Mouse (Mus musculus) erythroid progenitor cell, adult 5-6 weeks (primary cell): ENCODE results near the gene Ybey. TPM values are rescaled to one million over a fixed set of nuclear protein-coding genes. Genes with fewer than 3 reads are reported as not detected.
A peak's percentile ranks its signal among the peaks of the same experiment; 100 is the strongest.

Source experiments
- ATAC-seq: replicated peaks from 2 replicates; pipeline ENCODE4 v1.8.0; 2016; ENCODE audit warnings: moderate number of reproducible peaks, mild to moderate bottlenecking, moderate TSS enrichment, inconsistent platforms; ENCODE audit not compliant: poor library complexity, low FRiP score, severe bottlenecking
- total RNA-seq, 2 experiments: library from RNA; stranded (forward) in 1 of 2; stranded (reverse) in 1 of 2; fragments of 150-400 nt in 1 of 2; fragments of 186-747, 209-891 nt in 1 of 2; gene quantifications; 2 replicates each; pipeline versions ENCODE4 v1.2.3 to v1.2.4; 2015 to 2017; ENCODE audit warnings: low replicate concordance in 2 of 2

Ybey gene
- total RNA-seq, 2 experiments from 2014 or later: 0.98 TPM; not detected in 1

DNA sequence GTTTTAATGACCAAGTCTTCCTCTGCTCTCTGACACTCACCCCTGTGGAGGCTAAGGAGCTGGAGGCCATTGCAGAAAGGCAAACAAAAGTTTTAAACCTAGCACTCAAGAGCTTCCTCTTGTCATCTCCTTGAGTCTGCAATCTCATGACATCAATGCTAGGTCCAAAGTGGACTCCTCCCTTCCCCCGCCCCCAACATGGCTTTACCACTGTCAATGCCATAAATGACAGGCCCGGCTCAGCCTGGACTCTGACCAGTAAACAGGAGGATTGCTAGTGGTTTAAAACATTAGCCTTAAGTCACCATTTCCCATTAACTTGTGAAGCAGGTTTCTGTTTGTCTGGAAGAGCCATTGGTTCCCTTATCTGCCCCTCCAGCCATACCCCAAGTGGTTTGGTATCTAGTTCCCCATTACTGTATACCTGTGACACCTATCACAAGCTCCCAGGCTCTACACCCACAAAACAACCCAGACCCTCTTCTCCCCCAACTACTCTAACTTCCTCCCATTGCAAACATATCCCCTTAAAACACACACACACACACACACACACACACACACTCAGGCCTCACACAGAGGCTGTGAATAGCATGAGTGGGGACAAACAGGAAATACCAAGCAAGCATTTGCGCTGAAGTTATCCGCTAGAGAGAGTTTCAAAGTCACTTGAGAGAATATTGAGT, 22.8 kb downstream of the Ybey start:
- no peak for ATAC-seq

DNA sequence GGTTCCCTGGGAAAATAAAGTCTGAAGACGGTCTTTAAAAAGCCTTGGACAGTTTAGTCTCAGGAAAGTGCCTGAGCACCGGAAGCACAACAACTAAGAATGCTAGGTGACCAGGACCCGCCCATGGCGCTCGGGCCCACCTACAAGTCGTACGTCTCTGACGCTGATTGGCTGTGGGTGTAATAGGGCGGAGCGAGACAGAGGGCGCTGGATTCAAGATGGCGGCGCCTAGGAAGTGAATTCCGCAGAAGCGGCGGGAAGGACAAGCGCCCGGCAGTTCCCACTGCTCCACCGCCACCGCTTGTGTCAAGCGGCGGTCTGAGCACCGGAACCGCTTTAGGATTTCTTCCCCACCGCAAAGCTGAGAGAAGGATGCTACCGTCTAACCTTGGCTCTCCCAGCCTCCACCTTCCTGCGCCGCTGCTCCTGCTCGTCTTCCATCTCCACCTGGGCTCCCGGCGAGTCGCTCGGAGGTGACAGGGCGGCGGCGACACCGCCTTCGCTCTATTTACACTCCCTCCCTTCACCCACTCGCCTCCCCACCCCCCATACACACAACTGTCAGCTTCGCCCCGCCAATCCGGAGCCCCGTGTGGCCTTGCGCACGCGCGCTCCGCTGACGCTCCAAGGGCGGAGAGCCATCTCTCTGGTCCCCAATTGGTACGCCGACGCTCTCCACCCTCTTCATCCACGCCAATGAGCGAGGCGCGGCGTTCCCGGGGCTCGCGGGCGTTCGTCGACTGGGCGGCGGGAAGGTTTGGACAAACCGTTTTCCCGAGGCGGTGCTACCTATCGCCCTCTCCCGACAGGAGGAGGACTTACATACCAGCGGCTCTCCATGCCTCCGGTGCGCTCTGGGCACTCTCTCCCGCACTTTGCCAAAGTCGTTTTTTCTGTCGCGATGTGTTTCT, 26.5 kb downstream of the Ybey start, which contains the start of gene Pcnt:
Pcnt (minus strand) TSS at position 609 of the 911 bp plus-strand sequence.
- peak; percentile 92 for ATAC-seq

DNA sequence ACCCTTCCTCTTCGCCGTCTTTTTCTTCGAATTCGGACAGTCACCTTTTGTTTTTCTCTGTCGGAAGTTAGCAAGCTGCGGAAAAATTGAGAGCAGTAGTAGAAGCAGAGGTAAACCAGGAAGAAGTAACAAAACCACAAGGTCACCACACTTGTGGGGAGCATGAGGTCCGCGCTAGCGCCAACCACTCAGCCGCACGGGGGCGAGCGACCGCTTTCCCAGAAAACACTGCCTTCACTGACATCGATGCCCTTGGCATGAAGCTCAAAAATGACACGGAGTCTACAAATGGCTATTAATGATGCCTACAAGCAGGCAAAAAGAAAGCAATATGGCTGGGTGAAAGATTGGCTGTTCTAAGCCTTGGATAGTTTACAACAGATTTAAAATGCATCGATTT, 28.6 kb downstream of the Ybey start, which contains the start of gene AC141477.1:
AC141477.1 (minus strand) TSS at position 164 of the 400 bp plus-strand sequence.
- no peak for ATAC-seq

DNA sequence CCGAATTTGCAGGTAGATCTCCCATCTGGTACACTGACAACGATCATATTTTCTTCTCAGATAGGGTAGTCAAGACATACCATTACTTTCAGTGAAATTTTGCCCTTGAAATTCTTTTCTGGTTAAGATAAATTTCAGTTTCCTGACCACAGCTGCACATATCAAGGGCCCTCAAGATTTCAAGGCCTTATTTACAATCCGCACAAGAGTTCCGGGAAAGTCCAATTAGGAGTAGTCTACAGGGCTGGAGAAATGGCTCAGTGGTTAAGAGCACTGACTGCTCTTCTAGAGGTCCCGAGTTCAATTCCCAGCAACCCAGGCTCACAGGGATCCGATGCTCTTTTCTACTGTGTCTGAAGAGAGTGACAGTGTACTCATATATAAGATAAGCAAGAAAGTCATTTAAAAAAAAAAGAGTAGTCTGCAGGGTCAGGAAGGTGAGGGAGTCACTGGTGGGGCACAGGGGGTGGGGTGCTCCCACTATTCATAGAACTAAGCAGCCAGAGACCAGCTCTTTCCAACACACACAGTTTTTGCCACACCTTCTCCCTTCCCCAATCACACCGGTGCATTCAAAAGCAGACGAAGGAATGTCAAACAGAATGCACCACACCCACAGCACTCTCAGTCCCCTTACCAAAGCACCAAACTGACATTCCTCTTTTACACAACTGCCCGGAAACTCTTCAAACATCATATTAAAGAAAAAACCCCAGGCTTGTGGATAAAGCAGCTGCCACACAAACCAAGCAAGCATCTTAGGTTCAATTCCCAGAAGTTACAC, 29.6 kb downstream of the Ybey start:
- ATAC-seq: no peak

DNA sequence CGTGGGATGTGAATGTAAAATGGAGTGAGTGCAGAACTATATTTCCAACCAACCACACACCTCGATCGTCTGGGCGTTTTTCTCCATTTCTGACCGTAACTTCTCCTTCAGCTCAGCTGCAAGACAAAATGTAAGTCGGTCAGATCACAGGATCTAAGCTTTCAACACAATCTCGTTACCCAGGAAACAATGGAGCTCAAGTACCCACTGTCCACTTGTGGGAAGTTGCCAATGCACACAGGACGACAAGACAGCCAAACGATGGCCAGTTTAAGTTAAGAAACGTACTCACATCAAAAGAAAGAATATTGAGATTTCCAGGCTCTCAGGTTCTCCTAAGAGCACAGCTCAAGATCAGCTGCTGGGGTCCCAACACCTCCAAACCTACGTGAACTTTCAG, 35.0 kb downstream of the Ybey start:
- no peak for ATAC-seq

DNA sequence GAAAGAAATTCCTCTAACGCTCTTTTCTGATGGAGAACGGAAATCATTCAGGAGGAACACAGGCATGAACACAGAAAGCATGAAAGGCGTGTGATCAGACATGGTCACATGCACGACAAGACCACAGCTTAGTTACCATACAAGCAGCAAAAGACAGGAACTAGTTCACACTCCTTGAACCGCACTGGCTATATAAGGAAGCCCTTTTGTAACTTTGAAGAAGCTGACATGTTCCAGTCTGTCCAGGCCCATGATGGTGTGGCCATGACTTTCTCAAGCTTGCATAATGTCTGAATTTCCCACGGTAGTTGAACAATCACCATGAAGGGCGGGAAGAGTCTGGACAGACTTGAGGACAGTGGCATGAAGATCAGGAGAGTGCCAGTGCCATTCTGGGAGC, 43.2 kb downstream of the Ybey start:
- ATAC-seq: no peak

DNA sequence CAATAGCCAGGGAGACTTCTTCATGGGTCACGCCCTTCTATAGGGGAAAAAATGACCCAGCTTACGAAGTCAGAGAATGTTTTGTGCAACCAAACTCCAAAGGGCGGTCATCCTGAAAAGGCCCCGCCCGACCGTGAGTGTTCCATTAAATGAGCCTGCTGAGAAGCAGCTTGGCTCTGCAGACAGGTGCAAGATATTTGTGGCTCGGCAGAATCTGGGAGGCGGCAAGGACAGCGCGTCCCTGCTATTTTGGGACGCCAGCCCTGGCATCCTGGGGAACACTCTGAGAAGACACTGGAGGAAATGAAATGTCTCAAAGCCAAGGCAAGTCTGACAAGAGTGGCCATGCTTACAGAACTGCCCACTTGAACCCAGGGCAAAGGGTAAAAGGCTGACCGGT, 52.1 kb downstream of the Ybey start:
- no peak for ATAC-seq

Other genes starting within 250 kb of the Ybey start
- gene Prmt2, start 231.2 kb downstream of the Ybey start, total RNA-seq (2015; ENCODE audit: low replicate concordance): 2.2 TPM in 1 of 2 replicates, not detected in the other
- 0.77 TPM in 1 of 2 replicates, not detected in the other for gene Prmt2, start 231.2 kb downstream of the Ybey start, total RNA-seq (2017; ENCODE audit: low replicate concordance)
- gene S100b, start 215.3 kb downstream of the Ybey start, total RNA-seq (2015; ENCODE audit: low replicate concordance): not detected in 2 replicates
- gene S100b, start 215.3 kb downstream of the Ybey start, total RNA-seq (2017; ENCODE audit: low replicate concordance): not detected in 2 replicates
- 0.36 and 0.42 TPM in 2 replicates for gene Dip2a, start 123.8 kb downstream of the Ybey start, total RNA-seq (2015; ENCODE audit: low replicate concordance)
- gene Dip2a, start 123.8 kb downstream of the Ybey start, total RNA-seq (2017; ENCODE audit: low replicate concordance): 0.76 and 2.1 TPM in 2 replicates
- not detected in 2 replicates for gene AC141477.1, start 28.7 kb downstream of the Ybey start, total RNA-seq (2015; ENCODE audit: low replicate concordance)
- gene AC141477.1, start 28.7 kb downstream of the Ybey start, total RNA-seq (2017; ENCODE audit: low replicate concordance): 11.7 TPM in 1 of 2 replicates, not detected in the other
- gene Pcnt, start 26.3 kb downstream of the Ybey start, total RNA-seq (2015; ENCODE audit: low replicate concordance): 61.6 and 82.9 TPM in 2 replicates
- 99.8 and 127 TPM in 2 replicates for gene Pcnt, start 26.3 kb downstream of the Ybey start, total RNA-seq (2017; ENCODE audit: low replicate concordance)
- not detected in 2 replicates for gene 2610028H24Rik, start 20.0 kb downstream of the Ybey start, total RNA-seq (2015; ENCODE audit: low replicate concordance)
- not detected in 2 replicates for gene 2610028H24Rik, start 20.0 kb downstream of the Ybey start, total RNA-seq (2017; ENCODE audit: low replicate concordance)
- 44.0 and 63.8 TPM in 2 replicates for gene Mcm3ap, start 187 bp downstream of the Ybey start, total RNA-seq (2015; ENCODE audit: low replicate concordance)
- gene Mcm3ap, start 187 bp downstream of the Ybey start, total RNA-seq (2017; ENCODE audit: low replicate concordance): 39.6 and 39.9 TPM in 2 replicates
- gene Lss, start 62.5 kb upstream of the Ybey start, total RNA-seq (2015; ENCODE audit: low replicate concordance): 0.42 and 2.2 TPM in 2 replicates
- 1.2 and 2.0 TPM in 2 replicates for gene Lss, start 62.5 kb upstream of the Ybey start, total RNA-seq (2017; ENCODE audit: low replicate concordance)
- gene Spatc1l, start 93.2 kb upstream of the Ybey start, total RNA-seq (2015; ENCODE audit: low replicate concordance): not detected in 2 replicates
- not detected in 2 replicates for gene Spatc1l, start 93.2 kb upstream of the Ybey start, total RNA-seq (2017; ENCODE audit: low replicate concordance)
- not detected in 2 replicates for gene Ftcd, start 106.5 kb upstream of the Ybey start, total RNA-seq (2015; ENCODE audit: low replicate concordance)
- gene Ftcd, start 106.5 kb upstream of the Ybey start, total RNA-seq (2017; ENCODE audit: low replicate concordance): not detected in 2 replicates
- not detected in 2 replicates for gene Col6a2, start 154.5 kb upstream of the Ybey start, total RNA-seq (2015; ENCODE audit: low replicate concordance)
- gene Col6a2, start 154.5 kb upstream of the Ybey start, total RNA-seq (2017; ENCODE audit: low replicate concordance): not detected in 2 replicates